Mouse (Mus musculus) ES-Bruce4 (cell line): ENCODE results near the gene Rnf216.

Experiments used
- CTCF ChIP-seq: IDR thresholded peaks from one replicate; pipeline ENCODE4 v1.8.1; 2011; ENCODE audit warnings: low read depth, low read length
- POLR2A ChIP-seq: IDR thresholded peaks from one replicate; pipeline ENCODE4 v1.8.1; 2011; ENCODE audit warnings: low read length; ENCODE audit not compliant: insufficient read depth

GRCm38 (mm10) chr5:143095256-143095655 lies 17.5 kb downstream of the Rnf216 start:
- TF ChIP-seq POLR2A (no peak), CTCF (no peak)
